Mouse (Mus musculus): Measurements from ENCODE around the gene Me3.
A peak's percentile ranks its signal among the peaks of the same experiment; 100 is the strongest.

Me3 gene

GRCm38 (mm10) chr7:89903442-89904343, 271.5 kb downstream of the Me3 start, which contains the start of gene Ccdc81:
Gene Ccdc81, minus strand, starts transcription at chr7:89903629.
- peak; percentile 33 for DNase-seq (ENCODE audit: low read depth, low spot score)
